Mouse (Mus musculus): Measurements from ENCODE around the gene Angptl7. TPM values are rescaled to one million over a fixed set of nuclear protein-coding genes. Genes with fewer than 3 reads are reported as not detected.
A peak's percentile ranks its signal among the peaks of the same experiment; 100 is the strongest.

Angptl7 gene
- polyA plus RNA-seq (2014; fragmentation: Nextera tagmentation; extraction: Ambion mirVana): 0.15 and 0.30 TPM in 2 replicates

DNA sequence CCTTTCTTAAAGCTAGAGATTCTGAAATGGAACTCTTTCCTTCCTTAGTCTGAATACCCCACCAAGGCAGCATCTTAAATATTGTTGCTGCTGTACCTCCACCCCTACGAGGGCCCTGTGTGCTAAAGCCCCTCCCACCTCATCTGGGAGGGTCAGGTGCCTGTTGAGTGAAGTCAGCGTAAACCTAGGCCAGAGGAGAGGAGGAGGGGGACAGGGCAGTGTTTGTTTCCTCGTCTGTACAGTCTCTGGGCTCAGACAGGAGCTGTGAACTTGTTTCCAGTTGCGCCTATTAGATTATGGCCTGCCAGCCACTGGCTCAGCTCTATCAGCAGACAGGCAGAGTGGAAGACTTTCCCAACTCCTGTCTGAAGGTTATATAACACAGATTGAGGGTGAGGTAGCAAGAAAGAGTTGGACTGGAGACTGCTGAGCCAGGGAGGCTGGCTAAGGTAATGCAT is at the start of gene Angptl7:
Gene Angptl7, minus strand, starts transcription at position 51 of the 458 bp plus-strand sequence.
- WGBS: 65% methylated on average over 4 of the region's 4 CpGs
- Histone ChIP-seq H3K27me3 (replicated peaks; ENCODE audit: control insufficient read depth, insufficient read depth, low read length) (no peaks in the 10 kb centered on the region), H3K4me1 (ENCODE audit: control insufficient read depth, insufficient read depth, low read length) (peaks cover 8% of the 10 kb centered on the region; the same call in 1 of the 2 replicates), H3K4me3 (ENCODE audit: low read depth, low read length) (no peak within 1 kb of the TSS), H3K4me2 (ENCODE audit: low read length) (no peak within 1 kb of the TSS), H3K36me3 (ENCODE audit: control insufficient read depth, insufficient read depth, low read length) (peaks cover 78% of the 10 kb centered on the region), H3K9ac (ENCODE audit: low read length) (no peak within 1 kb of the TSS), H3K27ac (ENCODE audit: low read depth, low read length) (no peak within 1 kb of the TSS), H3K9me3 (replicated peaks; ENCODE audit: control insufficient read depth, low read length) (no peaks in the 10 kb centered on the region)
- DNase-seq (ENCODE audit: low spot score) (no peak), ATAC-seq (no peak)

DNA sequence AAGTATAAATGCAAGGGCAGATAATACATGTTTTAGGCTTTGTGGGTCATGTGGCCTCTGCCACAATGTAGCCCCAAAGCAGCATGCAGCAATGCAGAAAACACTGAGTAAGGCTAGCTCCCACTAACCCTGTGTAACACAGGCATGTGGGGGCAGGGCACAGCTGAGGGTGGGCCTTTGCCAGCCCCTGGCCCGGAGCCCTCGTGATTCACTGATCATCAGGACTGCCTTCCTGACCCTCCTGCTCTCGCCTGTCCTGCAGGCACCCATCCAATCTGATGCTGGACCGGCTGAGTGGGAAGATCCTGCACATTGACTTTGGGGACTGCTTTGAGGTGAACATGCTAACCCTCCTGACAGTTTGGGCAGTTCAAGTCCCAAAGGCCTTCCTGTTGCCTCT is 48.8 kb upstream of the Angptl7 start:
- DNase-seq (ENCODE audit: low spot score) (no peak), ATAC-seq (no peak)
- H3K4me1 ChIP-seq (ENCODE audit: control insufficient read depth, insufficient read depth, low read length): no peaks in the 10 kb centered on the region
- H3K4me3 ChIP-seq (ENCODE audit: low read depth, low read length): no peak overlapping the region
- H3K27me3 ChIP-seq (replicated peaks; ENCODE audit: control insufficient read depth, insufficient read depth, low read length): no peaks in the 10 kb centered on the region
- 87% methylated on average over 4 of the region's 4 CpGs for WGBS
- H3K27ac ChIP-seq (ENCODE audit: low read depth, low read length): no peak overlapping the region
- no peaks in the 10 kb centered on the region for H3K9me3 ChIP-seq (replicated peaks; ENCODE audit: control insufficient read depth, low read length)
- H3K36me3 ChIP-seq (ENCODE audit: control insufficient read depth, insufficient read depth, low read length): peaks cover 96% of the 10 kb centered on the region
- H3K9ac ChIP-seq (ENCODE audit: low read length): no peak overlapping the region
- H3K4me2 ChIP-seq (ENCODE audit: low read length): no peak overlapping the region

DNA sequence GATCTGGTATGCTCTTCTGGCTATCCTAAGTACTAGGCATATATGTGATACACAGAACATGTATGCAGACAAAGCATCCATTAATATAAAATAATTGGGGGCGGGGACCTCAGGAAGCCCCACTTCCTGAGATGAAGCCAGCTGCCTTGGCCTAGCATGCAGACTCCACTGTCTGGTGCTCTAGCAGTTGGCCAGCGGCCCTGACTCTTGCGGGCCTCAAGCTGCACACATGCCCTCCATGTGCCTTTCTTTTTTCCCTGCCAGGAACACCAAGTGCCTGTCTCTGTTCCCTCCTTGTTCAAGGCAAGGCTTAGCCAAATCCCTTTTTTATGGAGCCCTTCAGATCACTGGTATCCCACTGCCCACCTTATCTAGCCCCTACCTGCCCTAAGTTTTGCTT is 35.6 kb upstream of the Angptl7 start:
- Histone ChIP-seq H3K4me1 (ENCODE audit: control insufficient read depth, insufficient read depth, low read length) (no peaks in the 10 kb centered on the region), H3K9ac (ENCODE audit: low read length) (no peak overlapping the region), H3K4me3 (ENCODE audit: low read depth, low read length) (no peak overlapping the region), H3K27me3 (replicated peaks; ENCODE audit: control insufficient read depth, insufficient read depth, low read length) (no peaks in the 10 kb centered on the region), H3K4me2 (ENCODE audit: low read length) (no peak overlapping the region), H3K27ac (ENCODE audit: low read depth, low read length) (no peak overlapping the region), H3K9me3 (replicated peaks; ENCODE audit: control insufficient read depth, low read length) (no peaks in the 10 kb centered on the region), H3K36me3 (ENCODE audit: control insufficient read depth, insufficient read depth, low read length) (peaks cover 98% of the 10 kb centered on the region)
- WGBS: 93% methylated on average over 3 of the region's 3 CpGs
- DNase-seq (ENCODE audit: low spot score) (peak; percentile 4), ATAC-seq (no peak)

DNA sequence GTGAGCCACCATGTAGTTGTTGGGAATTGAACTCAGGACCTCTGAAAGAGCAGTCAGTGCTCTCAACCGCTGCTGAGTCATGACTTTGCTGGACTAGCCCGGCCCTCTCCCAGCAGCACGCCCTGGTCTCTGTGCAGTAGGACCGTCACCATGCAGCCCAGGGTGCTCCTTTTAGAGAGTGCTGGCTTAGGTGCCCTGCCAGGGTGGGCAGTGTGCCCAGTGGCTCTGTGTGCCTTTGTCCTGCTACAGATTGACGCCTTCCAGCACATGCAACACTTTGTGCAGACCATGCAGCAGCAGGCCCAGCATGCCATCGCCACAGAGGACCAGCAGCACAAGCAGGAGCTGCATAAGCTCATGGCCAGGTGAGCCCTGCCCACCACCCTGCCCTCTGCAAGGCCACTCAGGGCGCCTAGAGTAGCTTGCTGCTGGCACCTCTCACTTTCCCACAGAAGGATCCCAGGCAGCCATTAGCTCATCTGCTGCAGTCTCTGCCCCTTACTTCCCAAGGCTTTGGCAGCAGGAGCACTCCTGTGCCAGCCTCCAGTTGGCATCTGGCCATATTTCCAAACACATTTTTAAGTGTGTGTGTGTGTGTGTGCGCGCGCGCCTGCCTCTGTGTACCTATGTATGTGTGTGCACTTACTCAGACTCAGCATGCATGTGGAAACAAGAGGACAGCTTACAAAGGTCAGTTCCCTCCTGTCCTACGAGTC is 33.5 kb upstream of the Angptl7 start:
- Histone ChIP-seq H3K4me3 (ENCODE audit: low read depth, low read length) (no peak overlapping the region), H3K9me3 (replicated peaks; ENCODE audit: control insufficient read depth, low read length) (no peaks in the 10 kb centered on the region), H3K27me3 (replicated peaks; ENCODE audit: control insufficient read depth, insufficient read depth, low read length) (no peaks in the 10 kb centered on the region), H3K4me1 (ENCODE audit: control insufficient read depth, insufficient read depth, low read length) (no peaks in the 10 kb centered on the region), H3K9ac (ENCODE audit: low read length) (no peak overlapping the region), H3K4me2 (ENCODE audit: low read length) (no peak overlapping the region), H3K36me3 (ENCODE audit: control insufficient read depth, insufficient read depth, low read length) (peaks cover 94% of the 10 kb centered on the region), H3K27ac (ENCODE audit: low read depth, low read length) (peak overlapping the region; percentile 52; the same call in 1 of the 2 replicates)
- WGBS: 79% methylated on average over 12 of the region's 12 CpGs
- peak; percentile 67 for DNase-seq (ENCODE audit: low spot score)
- ATAC-seq: peak; percentile 73

DNA sequence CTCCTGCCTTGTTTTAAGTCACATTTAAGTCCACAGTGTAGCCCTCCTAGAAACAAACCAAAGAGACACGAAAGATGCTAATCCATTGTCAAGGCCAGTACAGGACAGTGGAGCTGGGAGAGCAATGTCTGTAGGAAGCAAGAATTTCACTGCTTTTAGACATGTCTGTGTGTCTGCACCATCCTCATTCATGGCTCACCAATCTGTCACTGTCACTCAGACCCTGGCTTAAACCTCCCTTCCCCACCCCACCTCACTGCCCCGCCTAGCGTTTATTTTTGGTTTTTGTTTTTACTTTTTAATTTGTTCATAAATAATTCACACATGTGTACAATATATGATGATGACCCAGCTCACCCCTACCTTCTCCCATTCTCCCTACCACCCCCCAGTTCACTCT is 32.3 kb upstream of the Angptl7 start:
- 98% methylated on average over 3 of the region's 3 CpGs for WGBS
- ATAC-seq (no peak), DNase-seq (ENCODE audit: low spot score) (no peak)
- Histone ChIP-seq H3K9ac (ENCODE audit: low read length) (no peak overlapping the region), H3K27ac (ENCODE audit: low read depth, low read length) (no peak overlapping the region), H3K36me3 (ENCODE audit: control insufficient read depth, insufficient read depth, low read length) (peaks cover 91% of the 10 kb centered on the region), H3K27me3 (replicated peaks; ENCODE audit: control insufficient read depth, insufficient read depth, low read length) (no peaks in the 10 kb centered on the region), H3K9me3 (replicated peaks; ENCODE audit: control insufficient read depth, low read length) (no peaks in the 10 kb centered on the region), H3K4me2 (ENCODE audit: low read length) (no peak overlapping the region), H3K4me1 (ENCODE audit: control insufficient read depth, insufficient read depth, low read length) (no peaks in the 10 kb centered on the region), H3K4me3 (ENCODE audit: low read depth, low read length) (no peak overlapping the region)

DNA sequence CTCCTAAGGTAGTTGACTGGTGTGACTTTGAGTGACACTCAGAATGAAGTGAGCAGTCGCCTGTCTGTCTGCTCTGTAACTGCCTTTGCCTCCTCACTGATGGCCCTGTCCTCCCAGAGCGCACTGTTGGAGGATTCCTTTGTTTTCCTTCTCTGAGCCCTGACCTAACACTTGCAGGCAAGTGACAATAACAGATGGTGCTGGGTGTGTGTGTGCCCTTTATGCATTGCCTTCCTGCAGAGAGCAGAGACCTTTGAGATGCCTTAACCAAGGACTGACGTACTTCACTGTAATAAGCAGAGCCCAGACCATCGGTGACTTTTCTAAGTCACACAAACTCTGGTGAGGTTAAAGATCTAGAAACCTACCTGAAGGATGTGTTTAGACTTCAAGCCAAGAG is 31.1 kb upstream of the Angptl7 start:
- Histone ChIP-seq H3K9ac (ENCODE audit: low read length) (no peak overlapping the region), H3K27me3 (replicated peaks; ENCODE audit: control insufficient read depth, insufficient read depth, low read length) (no peaks in the 10 kb centered on the region), H3K4me1 (ENCODE audit: control insufficient read depth, insufficient read depth, low read length) (no peaks in the 10 kb centered on the region), H3K4me3 (ENCODE audit: low read depth, low read length) (no peak overlapping the region), H3K36me3 (ENCODE audit: control insufficient read depth, insufficient read depth, low read length) (peaks cover 91% of the 10 kb centered on the region), H3K4me2 (ENCODE audit: low read length) (no peak overlapping the region), H3K27ac (ENCODE audit: low read depth, low read length) (no peak overlapping the region), H3K9me3 (replicated peaks; ENCODE audit: control insufficient read depth, low read length) (no peaks in the 10 kb centered on the region)
- ATAC-seq (no peak), DNase-seq (ENCODE audit: low spot score) (no peak)
- WGBS: 89% methylated on average over 4 of the region's 4 CpGs

DNA sequence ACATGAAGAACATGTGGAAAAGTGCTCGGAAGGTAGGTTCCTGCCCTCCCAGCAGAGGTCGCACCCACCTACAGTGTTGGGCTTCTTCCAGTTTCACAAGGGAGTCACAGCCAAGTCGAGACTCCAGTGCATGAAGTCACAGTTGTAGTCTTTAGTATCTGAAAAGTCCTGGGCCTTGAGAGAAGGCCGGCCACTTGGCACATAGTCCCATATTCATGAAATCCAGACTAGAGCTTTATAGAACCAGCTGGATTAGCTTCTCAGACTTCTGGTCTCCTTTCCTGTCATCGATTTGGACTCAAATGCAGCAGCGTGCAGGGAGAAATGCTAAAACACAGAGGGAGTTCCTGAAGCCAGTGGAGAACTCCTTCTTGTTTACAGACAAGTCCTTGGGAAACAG is 30.5 kb upstream of the Angptl7 start:
- ATAC-seq: no peak
- H3K36me3 ChIP-seq (ENCODE audit: control insufficient read depth, insufficient read depth, low read length): peaks cover 91% of the 10 kb centered on the region
- no peaks in the 10 kb centered on the region for H3K4me1 ChIP-seq (ENCODE audit: control insufficient read depth, insufficient read depth, low read length)
- H3K4me3 ChIP-seq (ENCODE audit: low read depth, low read length): no peak overlapping the region
- H3K9me3 ChIP-seq (replicated peaks; ENCODE audit: control insufficient read depth, low read length): no peaks in the 10 kb centered on the region
- no peak overlapping the region for H3K27ac ChIP-seq (ENCODE audit: low read depth, low read length)
- 97% methylated on average over 6 of the region's 6 CpGs for WGBS
- no peak overlapping the region for H3K9ac ChIP-seq (ENCODE audit: low read length)
- DNase-seq (ENCODE audit: low spot score): no peak
- no peak overlapping the region for H3K4me2 ChIP-seq (ENCODE audit: low read length)
- no peaks in the 10 kb centered on the region for H3K27me3 ChIP-seq (replicated peaks; ENCODE audit: control insufficient read depth, insufficient read depth, low read length)

DNA sequence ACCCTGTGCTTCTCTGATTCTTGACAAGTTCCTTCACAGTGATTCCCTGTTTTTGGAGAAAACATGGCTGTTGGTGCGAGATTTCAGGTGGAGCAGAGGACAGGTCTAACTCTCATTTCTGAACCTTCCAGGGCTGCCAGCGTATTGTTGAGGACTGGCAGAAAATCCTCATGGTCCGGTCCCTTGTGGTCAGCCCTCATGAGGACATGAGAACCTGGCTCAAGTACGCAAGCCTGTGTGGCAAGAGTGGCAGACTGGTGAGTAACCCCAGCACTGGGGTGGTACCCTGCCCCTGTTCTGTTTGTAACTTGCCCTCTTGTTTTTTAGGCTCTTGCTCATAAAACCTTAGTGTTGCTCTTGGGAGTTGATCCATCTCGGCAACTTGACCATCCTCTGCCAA is 30.1 kb upstream of the Angptl7 start:
- no peak for ATAC-seq
- 96% methylated on average over 5 of the region's 5 CpGs for WGBS
- no peak overlapping the region for H3K9ac ChIP-seq (ENCODE audit: low read length)

DNA sequence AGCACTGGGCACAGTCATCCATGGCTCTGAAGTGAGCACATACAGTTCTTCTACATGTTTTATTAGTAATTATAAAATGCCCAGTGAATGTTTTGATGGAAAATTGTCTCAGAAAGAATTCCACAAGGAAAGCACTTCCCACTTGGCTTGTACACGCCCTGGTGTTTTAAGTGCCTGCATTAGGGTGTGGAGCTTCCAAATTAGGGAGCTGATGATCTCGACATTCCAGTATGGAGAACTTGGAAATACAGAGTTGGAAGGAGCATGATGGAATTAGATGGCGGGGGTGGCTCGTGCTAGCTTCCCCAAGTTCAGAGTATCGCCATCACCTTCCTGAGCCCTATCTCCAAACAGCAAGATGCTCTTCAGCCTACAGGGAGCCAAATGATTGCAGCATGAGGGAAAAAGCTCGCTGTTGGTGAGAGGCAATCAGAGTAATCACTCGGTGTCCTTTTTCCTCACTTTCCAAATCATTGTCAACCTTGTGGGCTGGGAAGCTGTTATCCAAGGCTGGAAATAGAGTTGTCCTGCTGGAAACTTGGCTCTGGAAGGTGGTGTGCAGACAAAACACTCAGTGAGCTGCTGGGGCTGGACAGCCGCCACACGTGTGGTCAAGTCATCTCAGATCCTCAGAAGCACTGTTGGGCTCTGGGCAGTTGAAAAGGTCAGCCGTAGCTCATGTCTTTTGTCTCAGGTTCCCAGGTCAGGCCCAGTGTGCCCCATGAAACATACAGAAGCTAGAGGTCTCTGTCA is 27.1 kb upstream of the Angptl7 start:
- Histone ChIP-seq H3K4me1 (ENCODE audit: control insufficient read depth, insufficient read depth, low read length) (no peaks in the 10 kb centered on the region), H3K4me3 (ENCODE audit: low read depth, low read length) (no peak overlapping the region), H3K36me3 (ENCODE audit: control insufficient read depth, insufficient read depth, low read length) (peaks cover 83% of the 10 kb centered on the region), H3K27ac (ENCODE audit: low read depth, low read length) (no peak overlapping the region), H3K9me3 (replicated peaks; ENCODE audit: control insufficient read depth, low read length) (no peaks in the 10 kb centered on the region), H3K4me2 (ENCODE audit: low read length) (no peak overlapping the region), H3K27me3 (replicated peaks; ENCODE audit: control insufficient read depth, insufficient read depth, low read length) (no peaks in the 10 kb centered on the region), H3K9ac (ENCODE audit: low read length) (no peak overlapping the region)
- 93% methylated on average over 10 of the region's 10 CpGs for WGBS
- ATAC-seq (no peak), DNase-seq (ENCODE audit: low spot score) (no peak)

More for the DNA sequence above, 30.1 kb upstream of the Angptl7 start:
- Histone ChIP-seq H3K27me3 (replicated peaks; ENCODE audit: control insufficient read depth, insufficient read depth, low read length) (no peaks in the 10 kb centered on the region), H3K4me3 (ENCODE audit: low read depth, low read length) (no peak overlapping the region), H3K9me3 (replicated peaks; ENCODE audit: control insufficient read depth, low read length) (no peaks in the 10 kb centered on the region), H3K4me1 (ENCODE audit: control insufficient read depth, insufficient read depth, low read length) (no peaks in the 10 kb centered on the region), H3K4me2 (ENCODE audit: low read length) (no peak overlapping the region), H3K36me3 (ENCODE audit: control insufficient read depth, insufficient read depth, low read length) (peaks cover 91% of the 10 kb centered on the region), H3K27ac (ENCODE audit: low read depth, low read length) (no peak overlapping the region)
- DNase-seq (ENCODE audit: low spot score): no peak

Data from forebrain, embryonic 14.5 days (tissue).